Mouse (Mus musculus): Measurements from ENCODE around the gene Doxl2.

- TF ChIP-seq POLR2A (IDR thresholded peaks at IDR 0.05; ENCODE audit: low read depth, low read length) = no peak
- no peak for TF ChIP-seq CTCF (IDR thresholded peaks at IDR 0.05; ENCODE audit: borderline replicate concordance, insufficient read depth, low read length)
Measured at GRCm38 (mm10) chr6:48982305-48982704, 7.5 kb downstream of the Doxl2 start.
